Comparison of ENCODE assay signal across 9 mouse cellular contexts in the genomic region with DNA sequence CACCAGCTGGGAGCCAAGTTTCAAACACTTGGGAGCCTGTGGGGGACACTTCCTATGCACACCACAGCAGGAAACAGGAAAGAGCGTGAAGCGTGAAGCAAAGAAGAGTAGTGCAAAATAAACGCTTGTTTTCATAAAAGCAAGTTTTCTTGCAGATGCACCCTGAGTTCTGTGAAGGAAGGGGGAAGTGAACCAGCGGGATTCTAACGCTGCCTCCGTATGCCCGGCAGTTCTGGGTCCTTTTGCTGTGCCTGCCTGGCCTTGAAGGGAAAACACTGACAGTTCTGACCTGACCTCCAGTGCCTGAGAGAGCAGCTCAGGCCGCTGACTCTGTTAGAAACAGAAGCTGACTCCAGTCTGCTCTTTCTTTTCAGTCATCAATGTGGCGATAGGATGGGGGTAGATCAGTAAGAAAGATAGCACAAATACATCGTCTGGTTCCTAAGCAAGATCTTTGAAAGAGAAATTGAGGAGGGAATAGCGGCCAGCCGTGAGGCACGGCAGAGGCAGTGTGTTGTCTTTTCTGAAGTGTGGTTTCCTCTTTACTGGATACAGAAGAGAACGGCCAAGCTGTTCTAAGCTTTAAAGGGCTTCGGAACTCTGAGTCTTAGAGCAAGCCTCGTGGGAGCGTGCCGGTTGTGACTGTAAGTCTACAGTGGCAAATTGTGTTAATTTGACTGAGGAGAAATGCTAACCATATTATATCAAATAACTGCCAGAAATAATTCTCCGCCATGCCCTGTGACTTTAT.
DNase-seq lines count a peak whose midpoint lies in the region; ATAC-seq lines count a peak whose summit lies in the region.
"Had no signal": no experiment of that assay in that cellular context is flagged by ENCODE, and none has a peak within 500 bp of the region (broad histone marks: within the 10 kb centered on the region; RNA-seq: fewer than 3 reads in every experiment).

No protein-coding gene starts in this region.

- ATAC-seq in hindbrain, embryonic 12.5 days (ENCODE audit: low FRiP score) = no peak
- ATAC-seq in hindbrain, embryonic 14.5 days (ENCODE audit: low FRiP score) = no peak
- ATAC-seq in liver, embryonic 12.5 days = no peak
- ATAC-seq: Patski had no signal

- no peak for DNase-seq in hindbrain, embryonic 14.5 days (ENCODE audit: low spot score)
- DNase-seq in thymus, postnatal 0 days (ENCODE audit: low spot score) = peak; percentile 37
- no peak for DNase-seq in thymus, postnatal 10 days (ENCODE audit: low spot score in 2 of 2)
- no peak for DNase-seq in layer of hippocampus, postnatal 36 days
- DNase-seq in frontal cortex, postnatal 25 days (ENCODE audit: low spot score in 2 of 2) = no peak
- DNase-seq in ovary, postnatal 36 days (ENCODE audit: low spot score) = no peak

- H3K9ac ChIP-seq in hindbrain, embryonic 12.5 days = no peak overlapping the region
- no peak overlapping the region for H3K9ac ChIP-seq in hindbrain, embryonic 14.5 days
- no peak overlapping the region for H3K9ac ChIP-seq in liver, embryonic 12.5 days

- peaks cover 49% of the 10 kb centered on the region for H3K4me1 ChIP-seq in hindbrain, embryonic 12.5 days
- peaks cover 14% of the 10 kb centered on the region for H3K4me1 ChIP-seq in hindbrain, embryonic 14.5 days (replicated peaks; ENCODE audit: control insufficient read depth, insufficient read depth, low read length)
- H3K4me1 ChIP-seq in liver, embryonic 12.5 days = 0 out of 2 replicates have a peak, but pooled peaks cover 12% of the 10 kb centered on the region

- H3K9me3 ChIP-seq in hindbrain, embryonic 12.5 days (replicated peaks) = no peaks in the 10 kb centered on the region
- H3K9me3 ChIP-seq in hindbrain, embryonic 14.5 days (ENCODE audit: control insufficient read depth, low read length) = no peaks in the 10 kb centered on the region
- H3K9me3 ChIP-seq in liver, embryonic 12.5 days (replicated peaks) = no peaks in the 10 kb centered on the region

- WGBS in hindbrain, embryonic 12.5 days = 35% methylated on average over 19 of the region's 19 CpGs
- 45% methylated on average over 19 of the region's 19 CpGs for WGBS in hindbrain, embryonic 14.5 days
- WGBS in liver, embryonic 12.5 days (ENCODE audit: insufficient replicate concordance) = 36% methylated on average over 19 of the region's 19 CpGs

- 0 out of 2 replicates have a peak overlapping the region, but pooled peaks have one; percentile 11 for H3K4me2 ChIP-seq in hindbrain, embryonic 12.5 days (replicated peaks)
- no peak overlapping the region for H3K4me2 ChIP-seq in hindbrain, embryonic 14.5 days (replicated peaks)
- peak overlapping the region; percentile 16; the same call in 1 of the 2 replicates for H3K4me2 ChIP-seq in liver, embryonic 12.5 days

- H3K27me3 ChIP-seq in hindbrain, embryonic 12.5 days = no peaks in the 10 kb centered on the region
- no peaks in the 10 kb centered on the region for H3K27me3 ChIP-seq in hindbrain, embryonic 14.5 days (ENCODE audit: control insufficient read depth, insufficient read depth, low read length)
- H3K27me3 ChIP-seq in liver, embryonic 12.5 days (replicated peaks) = no peaks in the 10 kb centered on the region
- H3K27me3 ChIP-seq: Patski had no signal

- no peak overlapping the region for H3K4me3 ChIP-seq in hindbrain, embryonic 12.5 days
- H3K4me3 ChIP-seq in hindbrain, embryonic 14.5 days (replicated peaks; ENCODE audit: low read length) = no peak overlapping the region
- H3K4me3 ChIP-seq in liver, embryonic 12.5 days = no peak overlapping the region

- no peaks in the 10 kb centered on the region for H3K36me3 ChIP-seq in hindbrain, embryonic 12.5 days
- no peaks in the 10 kb centered on the region for H3K36me3 ChIP-seq in hindbrain, embryonic 14.5 days (replicated peaks; ENCODE audit: control insufficient read depth, insufficient read depth)
- peaks cover 7% of the 10 kb centered on the region for H3K36me3 ChIP-seq in liver, embryonic 12.5 days

- peak overlapping the region; percentile 30; the same call in 1 of the 2 replicates for H3K27ac ChIP-seq in hindbrain, embryonic 12.5 days
- no peak overlapping the region for H3K27ac ChIP-seq in hindbrain, embryonic 14.5 days
- no peak overlapping the region for H3K27ac ChIP-seq in liver, embryonic 12.5 days
